Mouse (Mus musculus) layer of hippocampus, adult 11-12 months (tissue): ENCODE data around the gene Ank3.

Experiments used
- DNase-seq: peaks from one replicate; pipeline ENCODE4 v3.0.0; 2022; ENCODE audit warnings: low spot score

The Ank3 gene

DNA sequence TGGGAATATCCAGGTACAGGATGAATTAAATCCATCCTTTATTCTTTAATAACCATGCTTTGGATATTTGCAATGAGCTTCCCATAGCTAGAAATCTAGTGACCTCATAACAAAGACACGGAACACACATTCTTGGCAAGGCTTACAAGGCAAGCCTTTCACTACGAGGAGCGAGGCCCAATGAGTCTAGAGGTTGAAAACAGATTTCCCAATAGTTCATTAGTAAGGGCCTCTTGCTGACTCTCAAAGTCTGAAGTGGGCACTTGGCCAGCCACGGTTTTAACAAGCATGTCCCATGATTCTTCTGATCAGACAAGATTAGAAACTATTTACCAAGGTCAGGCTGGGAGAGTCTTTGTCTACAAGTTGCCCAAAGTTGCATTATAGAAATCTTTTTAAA lies 436.1 kb downstream of the Ank3 start:
- no peak for DNase-seq

DNA sequence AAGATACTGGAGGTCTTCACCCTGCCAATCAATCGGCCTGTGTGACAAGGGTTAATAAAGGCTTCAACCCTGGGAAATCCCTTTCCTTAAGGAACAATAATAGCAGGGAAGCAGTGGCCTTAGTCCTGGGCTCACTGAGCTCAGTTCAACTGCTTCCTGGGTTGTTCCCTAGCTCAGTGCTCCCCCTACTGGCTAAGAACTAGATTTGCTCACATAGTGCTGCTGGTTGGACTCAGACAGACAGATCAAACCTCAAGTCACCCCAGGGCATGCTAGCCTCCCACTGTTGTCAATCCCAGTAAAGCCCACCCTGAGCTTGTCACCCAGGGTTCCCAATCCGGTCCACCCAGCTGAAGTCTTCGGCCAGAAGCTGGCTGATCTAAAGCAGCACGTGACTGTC lies 447.2 kb downstream of the Ank3 start:
- no peak for DNase-seq

DNA sequence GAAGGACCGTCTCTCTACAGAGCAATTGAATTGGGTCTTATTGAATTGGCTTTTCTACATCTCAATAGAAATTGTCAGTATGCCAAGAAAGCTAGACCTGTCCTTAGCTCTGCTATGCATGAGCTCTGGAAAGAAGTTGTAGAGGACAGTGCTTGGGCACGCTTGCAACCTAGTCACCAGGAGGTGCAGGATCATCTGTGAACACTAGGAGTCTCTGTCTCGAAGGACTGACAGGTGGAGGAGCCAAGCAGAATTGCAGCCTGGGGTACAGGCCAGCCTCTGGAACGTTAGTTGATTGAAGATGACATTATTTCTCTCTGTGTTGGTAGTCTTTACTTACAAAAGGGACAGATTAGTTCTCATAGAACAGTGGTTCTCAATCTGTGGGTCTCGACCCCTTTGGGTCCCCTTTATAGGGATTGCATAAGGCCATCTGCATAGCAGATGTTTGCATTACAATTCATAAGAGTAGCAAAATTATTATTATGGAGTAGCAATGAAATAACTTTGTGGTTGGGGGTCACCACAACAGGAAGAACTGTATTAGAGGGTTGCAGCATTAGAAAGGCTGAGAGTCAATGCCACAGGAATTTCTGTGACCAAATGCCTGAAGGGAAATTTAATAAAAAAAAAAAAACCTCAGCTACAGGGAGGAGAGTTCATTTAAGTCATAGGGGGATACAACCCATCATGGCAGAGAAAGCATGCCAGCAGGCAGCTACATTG lies 454.0 kb downstream of the Ank3 start:
- DNase-seq: no peak

DNA sequence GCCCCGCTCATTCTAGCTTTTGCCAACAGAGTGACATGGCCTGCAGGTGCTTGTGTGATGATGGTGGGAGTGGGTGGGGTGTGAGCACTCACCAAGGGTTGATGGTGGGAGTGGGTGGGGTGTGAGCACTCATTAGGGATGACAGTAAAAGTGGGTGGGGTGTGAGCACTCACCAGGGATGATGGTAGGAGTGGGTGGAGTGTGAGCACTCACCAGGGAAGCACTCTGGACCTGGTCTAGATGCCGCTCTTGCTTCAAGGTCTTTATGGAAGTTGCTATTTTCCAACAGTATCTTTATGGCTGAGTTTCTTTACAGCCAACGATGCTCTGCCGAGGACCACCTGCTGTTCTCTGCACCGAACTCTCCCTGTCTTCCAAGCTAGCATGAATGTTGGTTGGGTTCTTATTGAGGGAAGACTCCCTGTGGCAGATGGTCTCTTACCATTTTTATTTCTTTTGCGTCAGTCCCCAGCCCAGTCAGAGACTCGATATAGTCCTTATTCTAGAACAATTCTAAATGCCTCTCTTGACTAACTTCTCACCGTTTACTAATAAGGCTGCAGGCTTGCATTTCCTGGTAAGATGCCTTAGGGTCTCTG lies 456.1 kb downstream of the Ank3 start:
- no peak for DNase-seq

DNA sequence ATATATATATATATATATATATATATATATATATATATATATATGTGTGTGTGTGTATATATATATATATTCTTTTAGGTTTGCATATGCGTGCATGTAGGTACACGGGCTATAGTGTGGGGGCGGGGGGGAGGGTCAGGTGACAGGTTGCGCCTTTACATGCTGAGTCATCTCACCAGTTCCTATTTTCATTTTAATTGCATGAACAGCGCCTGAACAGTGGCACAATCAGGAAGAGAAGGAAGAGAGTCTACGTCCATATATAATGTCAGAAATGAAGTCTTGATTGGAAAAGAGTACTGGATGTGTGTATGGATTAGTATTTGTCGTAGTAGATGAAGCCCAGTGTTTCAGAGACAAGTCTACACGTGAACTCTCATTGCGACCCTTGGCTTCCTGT lies 459.4 kb downstream of the Ank3 start:
- DNase-seq: no peak

DNA sequence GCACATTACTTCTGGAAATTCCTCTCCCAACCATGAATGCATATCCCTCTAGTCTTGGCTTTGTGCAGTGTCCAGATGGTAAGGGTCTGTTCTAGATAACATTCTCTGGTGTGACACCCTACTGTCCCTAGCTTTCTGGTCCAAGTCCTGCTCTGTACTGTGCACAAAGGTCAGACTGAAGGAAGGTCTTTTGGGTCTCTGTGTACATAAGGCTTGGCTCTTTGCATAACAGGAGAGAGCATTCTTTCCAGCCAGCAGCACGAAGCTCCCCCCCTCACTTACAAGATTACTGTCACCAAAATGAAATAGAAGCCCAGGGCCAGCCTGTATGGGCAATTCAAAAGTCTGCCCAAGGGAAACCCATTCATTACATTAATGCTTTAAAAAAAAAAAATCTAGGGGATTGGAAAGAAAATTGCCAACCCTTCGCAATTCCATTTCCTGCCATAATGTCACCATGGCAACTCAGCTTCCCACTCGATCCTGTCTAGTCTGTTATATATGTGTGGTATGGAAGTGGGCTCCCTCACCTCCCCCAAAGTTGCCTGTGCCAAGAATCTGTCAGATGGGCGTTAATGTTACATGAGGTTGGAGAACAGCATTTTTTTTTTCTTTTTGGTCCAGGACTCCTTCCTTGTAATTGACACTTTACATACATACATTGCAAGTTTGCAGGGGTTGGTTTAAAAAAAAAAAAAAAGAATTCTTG lies 460.5 kb downstream of the Ank3 start:
- DNase-seq: no peak

DNA sequence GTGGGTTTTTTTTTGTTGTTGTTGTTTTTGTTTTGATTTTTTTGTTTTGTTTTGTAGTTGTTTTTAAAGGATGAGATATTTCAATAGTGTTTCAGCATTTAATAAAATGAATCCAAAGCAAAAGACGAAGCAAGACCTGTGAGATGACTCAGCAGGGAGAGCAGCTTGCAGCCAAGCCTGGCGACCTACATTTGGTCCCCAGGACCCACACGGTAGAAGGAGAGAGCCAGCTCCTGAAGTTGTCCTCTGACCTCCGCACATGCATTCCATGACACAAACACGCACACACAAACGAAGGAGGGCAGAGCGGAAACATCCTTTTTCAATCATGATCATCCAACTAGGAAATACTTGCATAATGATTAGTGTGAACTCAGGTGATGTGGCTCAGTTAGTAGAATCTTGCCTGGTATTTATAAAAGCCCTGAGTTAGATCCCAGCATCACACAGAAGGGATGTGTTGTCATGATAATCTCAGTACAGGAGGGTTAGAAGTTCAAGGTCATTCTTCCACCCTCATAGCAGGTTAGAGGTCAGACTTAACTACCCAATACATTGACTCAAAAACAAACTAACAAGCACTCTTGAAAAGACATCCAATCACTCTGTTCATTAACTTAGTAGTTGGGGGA lies 461.4 kb downstream of the Ank3 start:
- no peak for DNase-seq

DNA sequence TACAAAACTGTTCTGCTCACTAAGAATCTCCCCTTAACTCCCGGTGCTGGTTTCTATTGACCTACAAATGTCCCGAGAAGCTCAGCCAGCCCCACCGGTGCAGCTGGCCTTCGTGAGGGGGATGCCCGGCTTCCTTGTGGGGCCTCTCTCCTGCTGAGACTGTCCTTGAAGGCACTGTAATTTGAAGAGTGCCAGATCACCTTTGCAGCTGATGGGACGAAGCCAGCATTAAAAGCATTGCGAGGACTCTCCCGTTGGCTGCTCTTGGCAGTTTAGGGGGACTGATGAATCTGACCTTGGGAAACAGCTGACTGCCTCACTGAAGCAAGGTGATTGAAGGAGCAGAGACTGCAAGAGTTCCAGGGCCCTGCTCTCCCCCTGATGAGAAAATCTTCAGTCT lies 464.3 kb downstream of the Ank3 start:
- no peak for DNase-seq

DNA sequence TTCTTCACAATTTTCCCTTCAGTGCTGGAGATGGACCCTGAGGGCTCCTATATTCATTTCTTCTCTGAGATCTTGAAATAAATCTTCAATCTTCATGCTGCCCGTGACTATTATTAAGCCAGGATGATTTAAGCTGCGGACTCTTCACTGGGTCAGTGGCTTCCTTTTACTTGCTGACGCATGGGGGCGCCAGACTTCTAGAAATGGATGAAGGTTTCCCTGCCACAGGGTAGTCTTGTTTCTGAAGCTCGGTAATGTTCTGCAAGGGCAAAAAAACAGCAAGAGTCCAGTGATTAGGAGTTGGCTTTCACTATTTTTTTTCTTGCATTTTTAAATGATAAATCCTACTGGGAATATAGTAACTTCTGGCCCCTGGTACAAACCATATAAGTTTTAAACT lies 471.8 kb downstream of the Ank3 start:
- DNase-seq: peak; percentile 74

DNA sequence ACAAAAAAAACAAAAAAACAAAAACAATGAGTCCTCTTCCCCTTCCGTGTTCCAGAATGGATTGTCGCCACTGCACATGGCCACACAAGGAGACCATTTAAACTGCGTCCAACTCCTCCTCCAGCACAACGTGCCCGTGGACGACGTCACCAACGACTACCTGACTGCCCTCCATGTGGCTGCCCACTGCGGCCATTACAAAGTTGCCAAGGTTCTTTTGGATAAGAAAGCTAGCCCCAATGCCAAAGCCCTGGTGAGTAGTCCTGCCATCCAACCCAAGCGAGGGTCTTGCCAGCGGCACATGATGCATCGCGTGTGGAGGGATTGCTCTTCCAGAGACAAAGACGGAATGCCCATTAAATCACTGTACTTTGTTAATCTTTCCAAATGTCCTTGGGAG lies 472.4 kb downstream of the Ank3 start:
- no peak for DNase-seq

DNA sequence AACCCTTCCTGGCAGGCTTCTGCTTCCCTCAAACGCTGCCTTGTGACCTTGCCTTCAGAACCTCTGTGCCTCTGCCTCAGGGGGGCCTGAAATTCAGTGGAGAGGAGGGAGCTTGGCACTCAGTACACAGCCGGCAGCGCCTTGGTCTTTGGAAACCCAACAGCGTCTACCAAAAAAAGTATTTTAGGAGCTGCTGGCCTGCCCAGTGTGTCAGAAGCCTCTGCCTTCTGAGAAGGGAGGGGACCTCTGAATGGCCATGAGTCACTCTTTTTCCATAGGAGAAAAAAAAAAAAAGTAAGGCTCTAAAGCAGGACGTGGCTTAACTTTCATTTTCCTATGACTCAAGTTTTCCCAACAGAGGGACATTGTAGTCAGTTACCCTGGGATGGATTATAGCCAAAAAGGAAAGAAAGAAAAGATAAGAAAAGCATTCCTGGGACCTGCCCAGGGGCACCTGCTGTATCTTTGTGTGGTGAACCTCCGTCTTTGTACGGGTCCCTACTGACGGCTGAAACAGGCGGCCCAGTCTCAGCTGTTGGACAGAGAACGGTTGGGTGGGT lies 473.7 kb downstream of the Ank3 start:
- no peak for DNase-seq

DNA sequence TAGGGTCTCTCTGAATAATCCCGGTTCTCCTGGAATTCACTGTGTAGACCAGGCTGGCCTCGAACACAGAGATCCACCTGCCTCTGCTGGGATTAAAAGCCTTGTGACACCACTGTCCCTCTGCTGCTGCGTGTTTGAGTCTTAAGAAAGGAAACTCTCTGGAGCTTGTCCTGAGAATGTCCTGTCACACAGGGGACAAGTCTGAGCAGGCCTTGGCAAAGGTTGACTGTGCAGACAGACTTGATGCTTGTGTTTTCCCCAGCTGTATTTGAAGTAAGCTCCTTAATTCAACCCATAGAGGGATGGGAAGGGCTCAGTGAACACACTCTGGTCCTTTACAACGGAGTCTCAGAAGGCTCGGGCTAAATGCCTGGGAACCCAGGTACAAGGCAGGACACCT lies 474.3 kb downstream of the Ank3 start:
- DNase-seq: no peak

DNA sequence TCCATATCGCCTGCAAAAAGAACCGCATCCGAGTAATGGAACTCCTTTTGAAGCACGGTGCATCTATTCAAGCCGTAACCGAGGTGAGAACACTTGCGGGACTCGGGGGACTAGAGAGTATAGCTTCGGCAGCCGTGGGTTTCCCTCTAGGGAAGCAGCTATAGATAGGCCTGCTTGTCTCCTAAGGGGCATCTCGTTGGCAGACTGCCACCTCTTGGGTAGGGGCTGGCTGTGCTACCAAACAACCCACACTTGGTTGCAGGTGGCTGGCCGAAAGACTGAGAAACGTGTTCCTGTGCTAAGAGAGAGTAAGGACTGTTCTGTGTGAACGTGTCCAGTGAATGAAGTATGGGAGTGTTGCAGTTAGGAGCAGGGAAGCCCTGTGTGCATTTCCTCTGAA lies 476.2 kb downstream of the Ank3 start:
- DNase-seq: no peak

DNA sequence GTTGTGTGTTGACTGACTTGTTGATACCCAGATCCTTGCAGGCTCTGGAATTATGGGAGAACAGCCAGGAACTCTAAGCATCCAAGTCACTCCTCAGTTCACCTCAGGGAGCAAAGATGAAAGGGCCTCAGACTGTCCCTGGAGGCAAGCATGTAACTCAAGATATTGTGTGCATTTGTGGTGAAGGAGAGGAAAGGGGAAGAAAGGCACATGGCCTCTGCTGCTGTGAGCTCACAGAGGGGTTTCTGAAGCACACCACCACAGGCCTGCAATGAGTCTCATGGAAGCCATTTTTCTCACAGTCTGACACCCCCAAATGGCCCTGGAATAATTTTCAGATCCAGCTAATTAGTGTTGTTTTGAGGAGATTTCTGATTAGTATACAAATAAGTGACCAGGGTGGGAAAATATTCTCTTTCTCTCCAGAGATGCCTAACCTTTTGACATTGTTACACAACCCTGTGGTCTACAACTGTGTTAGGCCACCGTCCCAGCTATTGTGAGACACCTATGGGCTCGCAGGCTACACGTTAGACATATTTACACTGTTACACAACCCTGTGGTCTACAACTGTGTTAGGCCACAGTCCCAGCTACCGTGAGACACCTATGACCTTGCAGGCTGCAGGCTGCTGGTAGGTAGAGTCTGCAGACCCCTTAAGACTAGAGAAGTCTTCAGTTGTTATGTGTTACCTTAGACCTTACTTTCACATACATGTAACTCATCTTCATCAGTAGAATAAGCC lies 485.5 kb downstream of the Ank3 start:
- no peak for DNase-seq

DNA sequence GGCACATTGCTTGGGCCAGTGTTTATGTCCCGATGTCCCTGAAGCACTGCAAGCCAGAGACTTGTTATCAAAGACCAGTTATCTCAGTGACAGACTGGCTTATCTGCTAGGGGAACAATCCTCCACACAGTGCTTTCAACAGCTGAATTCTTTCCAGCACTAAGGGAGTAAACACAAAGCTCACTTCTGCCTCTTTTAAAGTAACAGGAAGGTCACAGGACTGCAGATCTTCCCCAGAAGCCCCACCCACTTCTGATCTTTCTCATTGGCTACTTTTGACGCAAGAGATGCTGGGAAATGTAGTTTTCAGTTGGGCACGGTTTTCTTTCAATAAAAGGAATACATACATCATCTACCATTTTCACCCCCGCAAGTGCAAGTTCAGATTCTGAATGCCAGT lies 489.8 kb downstream of the Ank3 start:
- peak; percentile 52 for DNase-seq

DNA sequence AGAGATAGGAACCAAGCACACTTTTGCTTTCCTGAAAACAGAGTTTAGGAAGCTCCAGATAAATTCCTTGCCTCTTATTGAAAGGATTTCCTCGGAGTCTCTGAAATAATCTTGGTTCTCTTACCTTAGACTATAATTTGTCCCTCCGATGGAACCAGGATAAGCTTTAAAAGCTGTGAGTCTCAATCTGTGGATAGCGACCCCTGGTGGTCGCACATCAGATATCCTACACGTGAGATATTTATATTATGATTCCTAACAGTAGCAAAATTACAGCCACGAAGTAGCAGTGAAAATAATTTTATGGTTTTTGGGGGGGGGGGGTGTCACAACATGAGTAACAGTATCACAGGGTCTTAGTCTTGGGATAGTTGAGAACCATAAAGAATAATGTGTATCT lies 491.2 kb downstream of the Ank3 start:
- DNase-seq: peak; percentile 41

DNA sequence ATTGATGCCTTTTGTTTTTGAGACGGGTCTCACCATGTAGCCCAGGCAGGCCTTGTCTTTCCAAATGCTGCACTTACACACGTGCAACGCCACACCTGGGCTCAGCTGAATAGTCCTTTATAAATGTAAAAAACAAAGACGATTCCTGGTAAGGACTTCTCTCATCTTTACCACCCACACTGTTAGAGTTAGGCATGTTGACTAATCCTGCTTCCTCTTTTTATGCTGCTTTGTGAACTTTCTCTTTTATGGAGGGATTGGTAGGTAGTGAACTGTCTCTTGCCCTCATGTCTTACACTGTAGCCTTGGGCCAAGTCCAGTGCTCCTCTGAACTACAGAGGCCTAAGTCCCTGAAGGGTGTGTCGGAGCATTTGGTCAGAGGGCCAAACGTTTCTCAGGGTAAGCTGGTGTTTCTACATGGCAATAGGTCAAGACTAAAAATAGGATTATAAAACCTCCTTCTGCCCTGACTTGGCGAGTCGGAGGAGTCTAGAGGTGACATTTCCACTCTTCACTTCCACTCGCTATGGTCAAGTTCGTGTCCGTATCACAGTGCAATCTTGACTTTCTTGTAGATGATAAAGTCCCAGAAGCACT lies 491.9 kb downstream of the Ank3 start:
- DNase-seq: no peak

DNA sequence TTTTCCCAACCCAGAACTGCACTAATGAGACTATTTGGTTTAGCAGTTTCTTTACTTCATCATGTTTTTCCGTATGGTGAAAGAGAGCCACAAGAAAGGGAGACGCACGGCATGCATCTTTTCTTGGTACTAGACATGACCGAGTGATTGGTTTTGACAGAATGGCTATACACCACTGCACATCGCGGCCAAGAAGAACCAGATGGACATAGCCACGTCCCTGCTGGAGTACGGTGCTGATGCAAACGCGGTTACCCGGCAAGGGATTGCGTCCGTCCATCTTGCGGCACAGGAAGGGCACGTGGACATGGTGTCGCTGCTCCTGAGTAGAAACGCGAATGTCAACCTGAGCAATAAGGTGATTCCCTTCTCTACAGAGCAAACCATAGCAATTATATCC lies 493.6 kb downstream of the Ank3 start:
- no peak for DNase-seq

DNA sequence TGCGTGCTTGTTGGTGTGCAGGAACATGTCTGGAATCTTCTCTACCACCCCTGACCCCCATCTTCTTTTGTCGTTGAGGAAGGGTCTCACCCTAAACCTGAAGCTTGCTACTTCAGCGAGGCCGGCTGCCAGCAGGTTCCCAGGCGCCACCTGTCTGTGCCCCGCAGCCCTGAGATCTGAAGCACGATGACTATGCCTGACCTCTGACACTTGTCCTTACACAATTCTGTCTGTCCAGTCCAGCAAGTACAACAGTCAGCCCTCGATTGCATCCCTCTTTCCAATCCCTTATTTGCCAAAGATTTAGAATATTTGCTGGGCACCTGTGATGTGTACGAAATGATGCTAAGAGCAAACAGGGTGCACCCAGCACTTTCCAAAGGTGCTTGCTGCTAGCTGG lies 497.0 kb downstream of the Ank3 start:
- no peak for DNase-seq

DNA sequence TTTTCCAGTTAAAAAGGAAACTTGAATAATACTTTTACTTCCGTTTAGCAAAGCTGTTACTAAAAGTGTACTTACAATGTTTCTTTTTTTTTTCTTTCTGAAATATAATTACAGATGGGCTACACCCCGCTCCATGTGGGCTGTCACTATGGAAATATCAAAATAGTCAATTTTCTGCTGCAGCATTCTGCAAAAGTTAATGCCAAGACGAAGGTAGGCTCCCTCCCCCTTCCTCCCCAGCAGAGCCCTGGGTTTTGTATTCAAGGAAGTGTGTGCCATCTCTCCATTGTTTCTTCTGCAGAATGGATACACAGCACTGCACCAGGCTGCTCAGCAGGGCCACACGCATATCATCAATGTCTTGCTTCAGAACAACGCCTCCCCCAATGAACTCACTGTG lies 499.4 kb downstream of the Ank3 start:
- peak; percentile 51 for DNase-seq

DNA sequence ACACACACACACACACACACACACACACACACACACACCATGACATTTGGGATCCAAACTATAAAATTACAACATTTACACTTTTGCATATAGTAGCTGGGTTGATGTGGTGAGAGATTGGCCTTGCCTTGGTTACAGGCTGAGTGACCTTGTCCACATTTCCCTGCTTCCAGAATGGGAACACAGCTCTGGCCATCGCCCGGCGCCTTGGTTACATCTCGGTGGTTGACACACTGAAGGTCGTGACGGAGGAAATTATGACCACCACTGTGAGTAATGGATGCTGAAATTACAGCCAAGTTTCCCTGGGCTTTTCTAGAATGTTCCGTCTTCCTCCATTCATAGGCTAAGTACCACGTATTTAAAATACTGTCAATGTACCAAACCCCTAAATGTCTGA lies 500.2 kb downstream of the Ank3 start:
- no peak for DNase-seq

DNA sequence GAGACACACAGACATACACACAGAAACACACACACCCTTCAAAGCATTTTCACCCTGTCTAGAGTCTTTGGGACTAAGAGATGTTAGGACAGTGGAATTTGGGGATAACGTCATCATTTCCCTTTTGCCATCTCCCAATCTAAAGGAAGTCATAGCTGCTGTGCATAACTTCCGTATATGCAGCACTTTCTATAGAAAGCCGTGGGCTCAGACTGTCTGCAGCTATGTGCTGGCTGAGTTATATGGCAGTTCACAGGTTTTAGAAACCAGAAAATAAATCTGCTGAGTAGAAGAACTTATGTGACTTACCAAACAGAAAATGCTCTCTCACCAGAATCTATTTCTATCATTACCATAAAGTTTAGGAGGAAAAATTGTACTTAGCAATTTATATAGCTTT lies 501.2 kb downstream of the Ank3 start:
- no peak for DNase-seq
